Mouse (Mus musculus) G1E (cell line): Measurements from ENCODE around the gene Bahcc1. TPM values are rescaled to one million over a fixed set of nuclear protein-coding genes. Genes with fewer than 3 reads are reported as not detected.

Experiments used
- ATAC-seq: 2 replicates; pipeline ENCODE4 v1.8.0; 2016; ENCODE audit warnings: mild to moderate bottlenecking; ENCODE audit not compliant: insufficient number of reproducible peaks, poor library complexity, low FRiP score, severe bottlenecking; ENCODE audit errors: extremely low read depth
- DNase-seq: peaks from one replicate; pipeline ENCODE4 v3.0.0; 2012; ENCODE audit warnings: low spot score
- H3K27me3 ChIP-seq: 2 replicates; pipeline ENCODE4 v1.6.1; 2012; ENCODE audit warnings: mild to moderate bottlenecking, low read length, inconsistent platforms; ENCODE audit not compliant: insufficient read depth
- H3K36me3 ChIP-seq: replicated peaks from 2 replicates; pipeline ENCODE3; 2012; ENCODE audit warnings: mild to moderate bottlenecking, inconsistent platforms
- H3K4me1 ChIP-seq: 2 replicates; pipeline ENCODE4 v1.6.1; 2012; ENCODE audit warnings: low read depth, low read length, inconsistent platforms, mixed read lengths; ENCODE audit not compliant: insufficient read depth
- H3K4me3 ChIP-seq: 2 replicates; pipeline ENCODE4 v1.5.1; 2012; ENCODE audit warnings: low read depth, mild to moderate bottlenecking, inconsistent platforms, low read length, moderate library complexity, mixed read lengths
- H3K9me3 ChIP-seq: replicated peaks from 2 replicates; pipeline ENCODE4 v1.6.1; 2012; ENCODE audit warnings: inconsistent platforms
- CTCF ChIP-seq: IDR thresholded peaks from 2 replicates; pipeline ENCODE4 v1.5.1; 2012; ENCODE audit warnings: low read depth, low read length, inconsistent platforms, mixed read lengths
- GATA1 ChIP-seq: IDR thresholded peaks from 2 replicates; pipeline ENCODE4 v1.6.1; 2012; ENCODE audit warnings: borderline replicate concordance, low read length, inconsistent platforms, mixed read lengths
- GATA2 ChIP-seq: IDR thresholded peaks from 2 replicates; pipeline ENCODE4 v1.6.1; 2012; ENCODE audit warnings: low read depth, low read length, inconsistent platforms, borderline replicate concordance
- POLR2AphosphoS5 ChIP-seq: IDR thresholded peaks from 2 replicates; pipeline ENCODE4 v1.6.1; 2012; ENCODE audit warnings: low read depth, low read length, inconsistent platforms; ENCODE audit not compliant: insufficient replicate concordance
- TAL1 ChIP-seq: conservative IDR thresholded peaks from 2 replicates; pipeline ENCODE4 v1.6.1; 2012; ENCODE audit warnings: low read depth, low read length, inconsistent platforms, mixed read lengths
- polyA plus RNA-seq: library from polyadenylated mRNA; stranded (reverse); fragments of >175 nt; gene quantifications from 2 replicates; pipeline ENCODE4 v1.2.3, GENCODE M21; 2012
- total RNA-seq, 2 experiments: library from RNA; stranded (forward) in 1 of 2; stranded (reverse) in 1 of 2; fragments of 200-1000 nt in 1 of 2; fragments of >200 nt in 1 of 2; fragmentation: Nextera tagmentation in 1 of 2; gene quantifications; 2 replicates each; pipeline ENCODE4 v1.2.3; 2014 to 2017

The Bahcc1 gene
- total and polyA plus RNA-seq, 3 experiments = 0.05 to 0.50 TPM; not detected in 1

GRCm38 (mm10) chr11:120255038-120255437 is 22.3 kb downstream of the Bahcc1 start:
- ATAC-seq = no peak
- DNase-seq = no peak
- H3K4me1 ChIP-seq = no peaks in the 10 kb centered on the region
- peaks cover 57% of the 10 kb centered on the region for H3K27me3 ChIP-seq
- TF ChIP-seq GATA1 (no peak), GATA2 (no peak), TAL1 (no peak), CTCF (no peak)
- H3K9me3 ChIP-seq = no peaks in the 10 kb centered on the region
- H3K36me3 ChIP-seq = no peaks in the 10 kb centered on the region
- no peak overlapping the region for H3K4me3 ChIP-seq

GRCm38 (mm10) chr11:120255499-120255898 is 22.8 kb downstream of the Bahcc1 start:
- ATAC-seq (no peak), DNase-seq (no peak)
- Histone ChIP-seq H3K36me3 (no peaks in the 10 kb centered on the region), H3K4me3 (no peak overlapping the region), H3K27me3 (peaks cover 55% of the 10 kb centered on the region), H3K4me1 (no peaks in the 10 kb centered on the region), H3K9me3 (no peaks in the 10 kb centered on the region)
- TF ChIP-seq GATA2 = no peak
- TF ChIP-seq TAL1 = no peak
- TF ChIP-seq POLR2AphosphoS5 = no peak
- no peak for TF ChIP-seq CTCF
- TF ChIP-seq GATA1 = no peak

GRCm38 (mm10) chr11:120256108-120256507 is 23.4 kb downstream of the Bahcc1 start:
- Histone ChIP-seq H3K36me3 (no peaks in the 10 kb centered on the region), H3K9me3 (no peaks in the 10 kb centered on the region), H3K4me3 (no peak overlapping the region), H3K4me1 (no peaks in the 10 kb centered on the region), H3K27me3 (peaks cover 61% of the 10 kb centered on the region)
- no peak for TF ChIP-seq GATA2
- no peak for TF ChIP-seq CTCF
- DNase-seq = no peak
- no peak for ATAC-seq

GRCm38 (mm10) chr11:120256543-120256942 is 23.8 kb downstream of the Bahcc1 start:
- ATAC-seq = no peak

GRCm38 (mm10) chr11:120256981-120257820 is 24.5 kb downstream of the Bahcc1 start:
- no peak for TF ChIP-seq TAL1
- no peak for TF ChIP-seq GATA2
- no peak for TF ChIP-seq GATA1
- no peak for TF ChIP-seq CTCF
- TF ChIP-seq POLR2AphosphoS5 = no peak
- Histone ChIP-seq H3K36me3 (no peaks in the 10 kb centered on the region), H3K4me1 (no peaks in the 10 kb centered on the region), H3K27me3 (peaks cover 57% of the 10 kb centered on the region), H3K9me3 (no peaks in the 10 kb centered on the region), H3K4me3 (no peak overlapping the region)
- DNase-seq (no peak), ATAC-seq (no peak)

More at GRCm38 (mm10) chr11:120256543-120256942, 23.8 kb downstream of the Bahcc1 start:
- H3K27me3 ChIP-seq = peaks cover 62% of the 10 kb centered on the region
- DNase-seq = no peak
- H3K36me3 ChIP-seq = no peaks in the 10 kb centered on the region
- H3K9me3 ChIP-seq = no peaks in the 10 kb centered on the region
- H3K4me1 ChIP-seq = no peaks in the 10 kb centered on the region
- no peak overlapping the region for H3K4me3 ChIP-seq
- no peak for TF ChIP-seq TAL1
- no peak for TF ChIP-seq GATA1
- no peak for TF ChIP-seq CTCF
- no peak for TF ChIP-seq GATA2
- no peak for TF ChIP-seq POLR2AphosphoS5

GRCm38 (mm10) chr11:120257911-120258310 is 25.2 kb downstream of the Bahcc1 start:
- H3K4me1 ChIP-seq = no peaks in the 10 kb centered on the region
- no peaks in the 10 kb centered on the region for H3K9me3 ChIP-seq
- no peaks in the 10 kb centered on the region for H3K36me3 ChIP-seq
- no peak overlapping the region for H3K4me3 ChIP-seq
- peaks cover 50% of the 10 kb centered on the region for H3K27me3 ChIP-seq
- ATAC-seq (no peak), DNase-seq (no peak)
- no peak for TF ChIP-seq TAL1
- no peak for TF ChIP-seq POLR2AphosphoS5
- no peak for TF ChIP-seq GATA2
- no peak for TF ChIP-seq GATA1
- no peak for TF ChIP-seq CTCF
